Mouse (Mus musculus) heart, adult 2 months (tissue): ENCODE measurements around the gene Tnfrsf11a.

Experiments used
- CTCF ChIP-seq: fragments of 200-600 bp; IDR thresholded peaks from 2 replicates; pipeline ENCODE4 v1.8.1; 2022; ENCODE audit warnings: antibody characterized with exemption, mild to moderate bottlenecking, moderate library complexity
- POLR2A ChIP-seq: fragments of 200-500 bp; IDR thresholded peaks from 2 replicates; pipeline ENCODE4 v1.6.1; 2011; ENCODE audit warnings: mild to moderate bottlenecking, low read depth, low read length, control low read depth; ENCODE audit not compliant: insufficient read depth

- TF ChIP-seq CTCF (no peak), POLR2A (no peak)
Observed at GRCm38 (mm10) chr1:105846431-105846830, 65.9 kb downstream of the Tnfrsf11a start.
